Mouse (Mus musculus): ENCODE data around the gene Sema3e. TPM values are rescaled to one million over a fixed set of nuclear protein-coding genes. Genes with fewer than 3 reads are reported as not detected.

The Sema3e gene
- polyA plus RNA-seq, 1 experiment from 2014 or later, result 0.06 TPM

- H3K9me3 ChIP-seq (replicated peaks), result no peaks in the 10 kb centered on the region
- H3K4me3 ChIP-seq (replicated peaks), result no peak overlapping the region
- H3K4me2 ChIP-seq, result no peak overlapping the region
- no peaks in the 10 kb centered on the region for H3K36me3 ChIP-seq (replicated peaks)
- no peak overlapping the region for H3K27ac ChIP-seq (replicated peaks)
- 70% methylated on average over 1 of the region's 1 CpGs for WGBS (ENCODE audit: insufficient replicate concordance)
- no peak for ATAC-seq (ENCODE audit: insufficient read depth)
- H3K27me3 ChIP-seq, result no peaks in the 10 kb centered on the region
- H3K4me1 ChIP-seq (replicated peaks), result no peaks in the 10 kb centered on the region
- no peak overlapping the region for H3K9ac ChIP-seq
These were observed 113.6 kb downstream of the Sema3e start for GRCm38 (mm10) chr5:14138725-14139124.

GRCm38 (mm10) chr5:14162579-14162978 is 137.5 kb downstream of the Sema3e start:
- ATAC-seq (ENCODE audit: insufficient read depth), result no peak
- Histone ChIP-seq H3K4me2 (no peak overlapping the region), H3K4me3 (replicated peaks) (no peak overlapping the region), H3K4me1 (replicated peaks) (no peaks in the 10 kb centered on the region), H3K36me3 (replicated peaks) (no peaks in the 10 kb centered on the region), H3K27ac (replicated peaks) (no peak overlapping the region), H3K9ac (no peak overlapping the region), H3K27me3 (no peaks in the 10 kb centered on the region), H3K9me3 (replicated peaks) (no peaks in the 10 kb centered on the region)
- 65% methylated on average over 5 of the region's 5 CpGs for WGBS (ENCODE audit: insufficient replicate concordance)

GRCm38 (mm10) chr5:14163280-14163679 is 138.2 kb downstream of the Sema3e start:
- Histone ChIP-seq H3K36me3 (replicated peaks) (no peaks in the 10 kb centered on the region), H3K27ac (replicated peaks) (no peak overlapping the region), H3K9me3 (replicated peaks) (no peaks in the 10 kb centered on the region), H3K9ac (no peak overlapping the region), H3K27me3 (no peaks in the 10 kb centered on the region), H3K4me1 (replicated peaks) (no peaks in the 10 kb centered on the region), H3K4me2 (no peak overlapping the region), H3K4me3 (replicated peaks) (no peak overlapping the region)
- ATAC-seq (ENCODE audit: insufficient read depth), result no peak
- WGBS (ENCODE audit: insufficient replicate concordance), result 62% methylated on average over 3 of the region's 3 CpGs

- no peak for ATAC-seq (ENCODE audit: insufficient read depth)
- no peaks in the 10 kb centered on the region for H3K27me3 ChIP-seq
- H3K4me3 ChIP-seq (replicated peaks), result no peak overlapping the region
- no peaks in the 10 kb centered on the region for H3K4me1 ChIP-seq (replicated peaks)
- H3K9me3 ChIP-seq (replicated peaks), result no peaks in the 10 kb centered on the region
- H3K27ac ChIP-seq (replicated peaks), result no peak overlapping the region
- H3K4me2 ChIP-seq, result no peak overlapping the region
- 44% methylated on average over 3 of the region's 3 CpGs for WGBS (ENCODE audit: insufficient replicate concordance)
- no peak overlapping the region for H3K9ac ChIP-seq
- H3K36me3 ChIP-seq (replicated peaks), result no peaks in the 10 kb centered on the region
These were observed 142.7 kb downstream of the Sema3e start for GRCm38 (mm10) chr5:14167776-14168175.

GRCm38 (mm10) chr5:14173355-14174183 is 148.5 kb downstream of the Sema3e start:
- Histone ChIP-seq H3K27me3 (no peaks in the 10 kb centered on the region), H3K4me2 (no peak overlapping the region), H3K9ac (no peak overlapping the region), H3K4me3 (replicated peaks) (no peak overlapping the region), H3K4me1 (replicated peaks) (no peaks in the 10 kb centered on the region), H3K9me3 (replicated peaks) (no peaks in the 10 kb centered on the region), H3K36me3 (replicated peaks) (no peaks in the 10 kb centered on the region), H3K27ac (replicated peaks) (no peak overlapping the region)
- 67% methylated on average over 10 of the region's 10 CpGs for WGBS (ENCODE audit: insufficient replicate concordance)
- no peak for ATAC-seq (ENCODE audit: insufficient read depth)

GRCm38 (mm10) chr5:14180571-14180970 is 155.5 kb downstream of the Sema3e start:
- no peak overlapping the region for H3K27ac ChIP-seq (replicated peaks)
- WGBS (ENCODE audit: insufficient replicate concordance), result 79% methylated on average over 10 of the region's 10 CpGs
- no peak overlapping the region for H3K4me3 ChIP-seq (replicated peaks)
- H3K9ac ChIP-seq, result no peak overlapping the region
- H3K9me3 ChIP-seq (replicated peaks), result no peaks in the 10 kb centered on the region
- H3K36me3 ChIP-seq (replicated peaks), result no peaks in the 10 kb centered on the region
- H3K4me2 ChIP-seq, result no peak overlapping the region
- no peaks in the 10 kb centered on the region for H3K4me1 ChIP-seq (replicated peaks)
- H3K27me3 ChIP-seq, result no peaks in the 10 kb centered on the region
- no peak for ATAC-seq (ENCODE audit: insufficient read depth)

- Histone ChIP-seq H3K27me3 (no peaks in the 10 kb centered on the region), H3K4me3 (replicated peaks) (no peak overlapping the region), H3K36me3 (replicated peaks) (no peaks in the 10 kb centered on the region), H3K27ac (replicated peaks) (no peak overlapping the region), H3K4me1 (replicated peaks) (no peaks in the 10 kb centered on the region), H3K9ac (no peak overlapping the region), H3K4me2 (no peak overlapping the region), H3K9me3 (replicated peaks) (no peaks in the 10 kb centered on the region)
- ATAC-seq (ENCODE audit: insufficient read depth), result no peak
- WGBS (ENCODE audit: insufficient replicate concordance), result 65% methylated on average over 11 of the region's 11 CpGs
These were observed 157.1 kb downstream of the Sema3e start for GRCm38 (mm10) chr5:14182156-14182555.

GRCm38 (mm10) chr5:14195172-14195819 is 170.2 kb downstream of the Sema3e start:
- Histone ChIP-seq H3K4me3 (replicated peaks) (no peak overlapping the region), H3K36me3 (replicated peaks) (no peaks in the 10 kb centered on the region), H3K9me3 (replicated peaks) (no peaks in the 10 kb centered on the region), H3K4me1 (replicated peaks) (no peaks in the 10 kb centered on the region), H3K27ac (replicated peaks) (no peak overlapping the region), H3K4me2 (no peak overlapping the region), H3K27me3 (no peaks in the 10 kb centered on the region), H3K9ac (no peak overlapping the region)
- 59% methylated on average over 6 of the region's 6 CpGs for WGBS (ENCODE audit: insufficient replicate concordance)
- no peak for ATAC-seq (ENCODE audit: insufficient read depth)

- ATAC-seq (ENCODE audit: insufficient read depth), result no peak
- Histone ChIP-seq H3K27ac (replicated peaks) (no peak overlapping the region), H3K4me1 (replicated peaks) (no peaks in the 10 kb centered on the region), H3K4me2 (no peak overlapping the region), H3K4me3 (replicated peaks) (no peak overlapping the region), H3K36me3 (replicated peaks) (no peaks in the 10 kb centered on the region), H3K9me3 (replicated peaks) (no peaks in the 10 kb centered on the region), H3K27me3 (no peaks in the 10 kb centered on the region), H3K9ac (no peak overlapping the region)
- 52% methylated on average over 3 of the region's 3 CpGs for WGBS (ENCODE audit: insufficient replicate concordance)
These were observed 173.4 kb downstream of the Sema3e start for GRCm38 (mm10) chr5:14198344-14199040.

- no peak for ATAC-seq (ENCODE audit: insufficient read depth)
- 31% methylated on average over 2 of the region's 2 CpGs for WGBS (ENCODE audit: insufficient replicate concordance)
- H3K4me3 ChIP-seq (replicated peaks), result no peak overlapping the region
These were observed 181.7 kb downstream of the Sema3e start for GRCm38 (mm10) chr5:14206794-14207193.

GRCm38 (mm10) chr5:14209962-14210361 is 184.9 kb downstream of the Sema3e start:
- no peak overlapping the region for H3K27ac ChIP-seq (replicated peaks)
- no peak overlapping the region for H3K4me2 ChIP-seq
- no peaks in the 10 kb centered on the region for H3K4me1 ChIP-seq (replicated peaks)
- no peak overlapping the region for H3K9ac ChIP-seq
- H3K27me3 ChIP-seq, result no peaks in the 10 kb centered on the region
- no peak overlapping the region for H3K4me3 ChIP-seq (replicated peaks)
- no peak for ATAC-seq (ENCODE audit: insufficient read depth)
- H3K9me3 ChIP-seq (replicated peaks), result no peaks in the 10 kb centered on the region
- H3K36me3 ChIP-seq (replicated peaks), result no peaks in the 10 kb centered on the region
- 39% methylated on average over 3 of the region's 3 CpGs for WGBS (ENCODE audit: insufficient replicate concordance)

More at GRCm38 (mm10) chr5:14206794-14207193, 181.7 kb downstream of the Sema3e start:
- H3K4me2 ChIP-seq, result no peak overlapping the region
- H3K9ac ChIP-seq, result no peak overlapping the region
- no peaks in the 10 kb centered on the region for H3K36me3 ChIP-seq (replicated peaks)
- no peaks in the 10 kb centered on the region for H3K9me3 ChIP-seq (replicated peaks)
- H3K27me3 ChIP-seq, result no peaks in the 10 kb centered on the region
- no peaks in the 10 kb centered on the region for H3K4me1 ChIP-seq (replicated peaks)
- H3K27ac ChIP-seq (replicated peaks), result no peak overlapping the region

Measured in liver, embryonic 15.5 days (tissue).